Mouse (Mus musculus) intestine, embryonic 16.5 days (tissue): ENCODE measurements around the gene Frem2. TPM values are rescaled to one million over a fixed set of nuclear protein-coding genes. Genes with fewer than 3 reads are reported as not detected.

Experiments used
- ATAC-seq: fragments of 200-750 bp; cut with Nextera tagmentation; 2 replicates; pipeline ENCODE4 v1.8.0; 2017; ENCODE audit warnings: moderate TSS enrichment, moderate library complexity
- H3K27ac ChIP-seq: fragments of 300-500 bp; sonication (generic); 2 replicates; pipeline ENCODE4 v1.5.1; 2014; ENCODE audit warnings: mild to moderate bottlenecking, low read length
- H3K27me3 ChIP-seq: fragments of 300-500 bp; sonication (generic); replicated peaks from 2 replicates; pipeline ENCODE4 v1.6.1; 2014; ENCODE audit warnings: low read length, control low read depth, mixed read lengths; ENCODE audit not compliant: control insufficient read depth, insufficient read depth
- H3K36me3 ChIP-seq: fragments of 300-500 bp; sonication (generic); 2 replicates; pipeline ENCODE4 v1.6.1; 2014; ENCODE audit warnings: low read length, control low read depth; ENCODE audit not compliant: control insufficient read depth, insufficient read depth
- H3K4me1 ChIP-seq: fragments of 300-500 bp; sonication (generic); 2 replicates; pipeline ENCODE4 v1.6.1; 2014; ENCODE audit warnings: low read length, control low read depth, mixed read lengths; ENCODE audit not compliant: control insufficient read depth, insufficient read depth
- H3K4me2 ChIP-seq: fragments of 300-500 bp; sonication (generic); 2 replicates; pipeline ENCODE4 v1.6.1; 2014; ENCODE audit warnings: low read depth, low read length, control low read depth
- H3K4me3 ChIP-seq: fragments of 300-500 bp; sonication (generic); 2 replicates; pipeline ENCODE4 v1.5.1; 2014; ENCODE audit warnings: mild to moderate bottlenecking, low read length
- H3K9ac ChIP-seq: fragments of 300-500 bp; sonication (generic); 2 replicates; pipeline ENCODE4 v1.6.1; 2014; ENCODE audit warnings: low read depth, low read length
- H3K9me3 ChIP-seq: fragments of 300-500 bp; sonication (generic); 2 replicates; pipeline ENCODE4 v1.6.1; 2016; ENCODE audit warnings: low read length, control low read depth; ENCODE audit not compliant: control insufficient read depth
- WGBS: fragments of 180-500 bp; shearing (Covaris S2); extraction: QIAGEN DNeasy Blood & Tissue Kit; methylation state at CpG from one replicate; pipeline ENCODE4 v1.1.7; 2014; 5-methylcytosine and 5-hydroxymethylcytosine counted together
- polyA plus RNA-seq: library from polyadenylated mRNA; unstranded; fragments of >200 nt; fragmentation: Nextera tagmentation; extraction: Ambion mirVana; gene quantifications from 2 replicates; pipeline ENCODE4 v1.2.1, GENCODE M21; 2015

Frem2 gene
- polyA plus RNA-seq, 1 experiment from 2014 or later, result 5.3 TPM

GRCm38 (mm10) chr3:53469650-53470049, 187.5 kb downstream of the Frem2 start:
- no peak overlapping the region for H3K4me2 ChIP-seq
- H3K9me3 ChIP-seq, result no peaks in the 10 kb centered on the region
- H3K36me3 ChIP-seq, result peaks cover 16% of the 10 kb centered on the region
- H3K27me3 ChIP-seq, result no peaks in the 10 kb centered on the region
- no peak overlapping the region for H3K4me3 ChIP-seq
- ATAC-seq, result peak; percentile 26; the same call in 1 of the 2 replicates
- H3K27ac ChIP-seq, result no peak overlapping the region
- 75% methylated on average over 5 of the region's 5 CpGs for WGBS
- H3K4me1 ChIP-seq, result peaks cover 30% of the 10 kb centered on the region
- H3K9ac ChIP-seq, result no peak overlapping the region

- Histone ChIP-seq H3K4me2 (no peak overlapping the region), H3K27ac (no peak overlapping the region), H3K27me3 (no peaks in the 10 kb centered on the region), H3K4me3 (no peak overlapping the region), H3K9ac (no peak overlapping the region), H3K9me3 (no peaks in the 10 kb centered on the region), H3K36me3 (peaks cover 7% of the 10 kb centered on the region), H3K4me1 (peaks cover 30% of the 10 kb centered on the region)
- no peak for ATAC-seq
- WGBS, result 77% methylated on average over 5 of the region's 5 CpGs
Measured at GRCm38 (mm10) chr3:53467356-53467755, 189.8 kb downstream of the Frem2 start.

- 67% methylated on average over 9 of the region's 9 CpGs for WGBS
Measured at GRCm38 (mm10) chr3:53466481-53466880, 190.7 kb downstream of the Frem2 start.

GRCm38 (mm10) chr3:53465330-53465729, 191.8 kb downstream of the Frem2 start:
- no peak for ATAC-seq
- H3K4me3 ChIP-seq, result peak overlapping the region; percentile 35
- H3K4me2 ChIP-seq, result peak overlapping the region; percentile 52
- no peaks in the 10 kb centered on the region for H3K27me3 ChIP-seq
- H3K9ac ChIP-seq, result peak overlapping the region; percentile 37; the same call in 1 of the 2 replicates
- 33% methylated on average over 6 of the region's 6 CpGs for WGBS
- H3K36me3 ChIP-seq, result no peaks in the 10 kb centered on the region
- H3K4me1 ChIP-seq, result peaks cover 33% of the 10 kb centered on the region
- H3K27ac ChIP-seq, result no peak overlapping the region
- H3K9me3 ChIP-seq, result no peaks in the 10 kb centered on the region

More at GRCm38 (mm10) chr3:53466481-53466880, 190.7 kb downstream of the Frem2 start:
- ATAC-seq, result no peak
- Histone ChIP-seq H3K36me3 (peaks cover under 1% of the 10 kb centered on the region), H3K27me3 (no peaks in the 10 kb centered on the region), H3K4me3 (no peak overlapping the region), H3K9ac (no peak overlapping the region), H3K9me3 (no peaks in the 10 kb centered on the region), H3K4me1 (peaks cover 30% of the 10 kb centered on the region), H3K27ac (no peak overlapping the region), H3K4me2 (no peak overlapping the region)

- no peak overlapping the region for H3K27ac ChIP-seq
Measured at GRCm38 (mm10) chr3:53464146-53464698, 192.9 kb downstream of the Frem2 start.

More at GRCm38 (mm10) chr3:53464146-53464698, 192.9 kb downstream of the Frem2 start:
- no peak for ATAC-seq
- H3K9ac ChIP-seq, result peak overlapping the region; percentile 94
- WGBS, result under 1% methylated on average over 20 of the region's 20 CpGs
- H3K27me3 ChIP-seq, result no peaks in the 10 kb centered on the region
- H3K4me2 ChIP-seq, result peak overlapping the region; percentile 73
- peaks cover 27% of the 10 kb centered on the region for H3K4me1 ChIP-seq
- no peaks in the 10 kb centered on the region for H3K9me3 ChIP-seq
- no peaks in the 10 kb centered on the region for H3K36me3 ChIP-seq
- H3K4me3 ChIP-seq, result peak overlapping the region; percentile 97

Other genes with a start within 250 kb of the Frem2 start
- gene Nhlrc3, start 194.0 kb downstream of the Frem2 start, polyA plus RNA-seq, result 19.3 and 23.0 TPM in 2 replicates
- 10.1 and 10.7 TPM in 2 replicates for gene Proser1, start 193.7 kb downstream of the Frem2 start, polyA plus RNA-seq
- not detected in 2 replicates for gene Stoml3, start 168.7 kb downstream of the Frem2 start, polyA plus RNA-seq
- not detected in 2 replicates for gene Gm10985, start 187.7 kb upstream of the Frem2 start, polyA plus RNA-seq
- 127 and 135 TPM in 2 replicates for gene Ufm1, start 206.5 kb upstream of the Frem2 start, polyA plus RNA-seq